Mouse (Mus musculus) spleen, adult 10 weeks (tissue): Measurements from ENCODE around the gene Sugp2. TPM values are rescaled to one million over a fixed set of nuclear protein-coding genes. Genes with fewer than 3 reads are reported as not detected.

Experiments
- polyA plus RNA-seq: library from polyadenylated mRNA; stranded (reverse); fragments of 350-450 nt; fragmentation: Illumina TruSeq; extraction: RNeasy Lipid Tissue Mini Kit (QIAGEN cat#74804); gene quantifications from one replicate; pipeline ENCODE4 v1.2.3, GENCODE M21; 2015; ENCODE audit warnings: low replicate concordance; ENCODE audit not compliant: insufficient read depth

Sugp2 gene
- 44.6 TPM for polyA plus RNA-seq

GRCm38 (mm10) chr8:70234080-70234780 lies at the start of gene Sugp2, which contains the start of gene Armc6:
TSS of gene Sugp2 (plus strand) at chr8:70234226.
TSS of gene Armc6 (minus strand) at chr8:70234466.

GRCm38 (mm10) chr8:70212112-70213055 lies 21.6 kb upstream of the Sugp2 start, which contains the start of gene Slc25a42:
TSS of gene Slc25a42 (minus strand) at chr8:70212305.

GRCm38 (mm10) chr8:70282603-70283135 lies 48.6 kb downstream of the Sugp2 start, which contains the start of gene Homer3:
TSS of gene Homer3 (plus strand) at chr8:70282827.

GRCm38 (mm10) chr8:70302358-70302890 lies 68.4 kb downstream of the Sugp2 start, which contains the start of the genes Ddx49 and Cope:
TSS of gene Ddx49 (minus strand) at chr8:70302489.
TSS of gene Cope (plus strand) at chr8:70302518.

GRCm38 (mm10) chr8:70315624-70316510 lies 81.8 kb downstream of the Sugp2 start, which contains the start of gene Cers1:
TSS of gene Cers1 (plus strand) at chr8:70315775.

GRCm38 (mm10) chr8:70329124-70329834 lies 95.3 kb downstream of the Sugp2 start, which contains the start of gene Gdf1:
TSS of gene Gdf1 (plus strand) at chr8:70329817.

Other genes starting within 250 kb of the Sugp2 start
- gene Gatad2a, start 237.8 kb upstream of the Sugp2 start, polyA plus RNA-seq = 21.0 TPM
- 55.1 TPM for gene Mau2, start 191.5 kb upstream of the Sugp2 start, polyA plus RNA-seq
- gene Sugp1, start 191.4 kb upstream of the Sugp2 start, polyA plus RNA-seq = 29.4 TPM
- gene Tm6sf2, start 161.3 kb upstream of the Sugp2 start, polyA plus RNA-seq = 1.2 TPM
- not detected for gene Hapln4, start 150.8 kb upstream of the Sugp2 start, polyA plus RNA-seq
- 0.06 TPM for gene Ncan, start 113.4 kb upstream of the Sugp2 start, polyA plus RNA-seq
- 17.2 TPM for gene Nr2c2ap, start 102.9 kb upstream of the Sugp2 start, polyA plus RNA-seq
- 7.4 TPM for gene Rfxank, start 95.1 kb upstream of the Sugp2 start, polyA plus RNA-seq
- gene Borcs8, start 94.7 kb upstream of the Sugp2 start, polyA plus RNA-seq = 25.0 TPM
- 0.33 TPM for gene Mef2b, start 94.5 kb upstream of the Sugp2 start, polyA plus RNA-seq
- 15.6 TPM for gene Tmem161a, start 61.9 kb upstream of the Sugp2 start, polyA plus RNA-seq
- gene Slc25a42, start 21.9 kb upstream of the Sugp2 start, polyA plus RNA-seq = 8.9 TPM
- 3.8 TPM for gene Armc6, start 240 bp downstream of the Sugp2 start, polyA plus RNA-seq
- 4.2 TPM for gene Homer3, start 48.6 kb downstream of the Sugp2 start, polyA plus RNA-seq
- gene Ddx49, start 68.3 kb downstream of the Sugp2 start, polyA plus RNA-seq = 23.5 TPM
- gene Cope, start 68.3 kb downstream of the Sugp2 start, polyA plus RNA-seq = 32.0 TPM
- gene Cers1, start 81.5 kb downstream of the Sugp2 start, polyA plus RNA-seq = not detected
- not detected for gene Gdf1, start 95.6 kb downstream of the Sugp2 start, polyA plus RNA-seq
- 16.2 TPM for gene Upf1, start 119.1 kb downstream of the Sugp2 start, polyA plus RNA-seq
- 0.10 TPM for gene Comp, start 139.3 kb downstream of the Sugp2 start, polyA plus RNA-seq
- 6.5 TPM for gene Crtc1, start 205.4 kb downstream of the Sugp2 start, polyA plus RNA-seq
- gene Klhl26, start 242.7 kb downstream of the Sugp2 start, polyA plus RNA-seq = 5.5 TPM